Mouse (Mus musculus) brown adipose tissue, adult 24 weeks (tissue): ENCODE measurements around the gene Prr14. TPM values are rescaled to one million over a fixed set of nuclear protein-coding genes. Genes with fewer than 3 reads are reported as not detected.
A peak's percentile ranks its signal among the peaks of the same experiment; 100 is the strongest.

Experiments
- H3K27ac ChIP-seq: fragments of 200-500 bp; replicated peaks from 2 replicates; pipeline ENCODE4 v1.5.1; 2012; ENCODE audit warnings: low read depth, mild to moderate bottlenecking, low read length
- H3K4me1 ChIP-seq: fragments of 200-500 bp; 2 replicates; pipeline ENCODE4 v1.6.1; 2012; ENCODE audit warnings: low read length, mixed read lengths; ENCODE audit not compliant: control insufficient read depth, insufficient read depth, insufficient read length
- H3K4me3 ChIP-seq: fragments of 200-500 bp; 2 replicates; pipeline ENCODE4 v1.5.1; 2012; ENCODE audit warnings: low read depth, mild to moderate bottlenecking, low read length, moderate library complexity; ENCODE audit not compliant: insufficient read depth
- polyA plus RNA-seq: library from polyadenylated mRNA; stranded (reverse); fragments of >200 nt; gene quantifications from 2 replicates; pipeline ENCODE4 v1.2.4, GENCODE M21; 2012; ENCODE audit not compliant: missing spikeins, insufficient read depth, insufficient read length

Prr14 gene
- polyA plus RNA-seq, 1 experiment = 26.0 TPM

DNA sequence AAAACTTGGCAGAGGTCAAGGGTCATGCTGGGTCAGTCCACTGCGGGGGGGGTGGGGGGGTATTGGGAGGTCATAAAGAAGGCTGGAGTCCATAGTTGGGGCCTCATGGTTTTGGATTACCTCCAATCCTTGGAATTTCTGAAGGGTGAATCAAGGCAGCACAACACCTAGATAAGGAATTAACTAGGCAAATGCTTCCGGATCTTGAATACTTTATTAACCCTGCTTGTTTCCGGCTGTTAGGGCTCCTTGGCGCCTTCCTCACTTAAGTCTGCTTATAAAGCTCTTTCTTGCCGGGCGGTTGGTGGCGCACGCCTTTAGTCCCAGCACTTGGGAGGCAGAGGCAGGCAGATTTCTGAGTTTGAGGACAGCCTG lies 53.6 kb downstream of the Prr14 start:
- H3K27ac ChIP-seq = peak overlapping the region; percentile 65
- peaks cover 6% of the 10 kb centered on the region for H3K4me1 ChIP-seq
- H3K4me3 ChIP-seq = peak overlapping the region; percentile 51

DNA sequence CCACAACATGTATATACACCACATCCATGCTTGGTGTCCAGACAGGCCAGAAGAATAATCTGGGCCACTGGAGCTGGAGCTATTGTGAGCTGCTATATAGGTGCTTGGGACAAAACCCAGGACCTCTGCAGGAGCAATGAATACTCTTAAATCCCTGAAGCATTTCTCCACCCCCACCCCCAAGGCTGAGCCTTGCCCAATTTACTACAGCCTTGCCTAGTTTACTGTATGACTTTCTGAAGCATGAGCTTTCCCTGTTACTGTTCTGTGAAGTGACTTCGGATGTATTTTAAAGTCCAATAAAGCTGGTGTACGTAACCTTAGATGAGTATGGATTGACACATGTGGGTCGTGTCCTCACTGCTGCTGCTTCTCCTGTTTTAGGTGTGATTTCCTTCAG lies 54.4 kb downstream of the Prr14 start:
- peak overlapping the region; percentile 65; the same call in 1 of the 2 replicates for H3K27ac ChIP-seq
- peak overlapping the region; percentile 51 for H3K4me3 ChIP-seq
- H3K4me1 ChIP-seq = peaks cover 6% of the 10 kb centered on the region

DNA sequence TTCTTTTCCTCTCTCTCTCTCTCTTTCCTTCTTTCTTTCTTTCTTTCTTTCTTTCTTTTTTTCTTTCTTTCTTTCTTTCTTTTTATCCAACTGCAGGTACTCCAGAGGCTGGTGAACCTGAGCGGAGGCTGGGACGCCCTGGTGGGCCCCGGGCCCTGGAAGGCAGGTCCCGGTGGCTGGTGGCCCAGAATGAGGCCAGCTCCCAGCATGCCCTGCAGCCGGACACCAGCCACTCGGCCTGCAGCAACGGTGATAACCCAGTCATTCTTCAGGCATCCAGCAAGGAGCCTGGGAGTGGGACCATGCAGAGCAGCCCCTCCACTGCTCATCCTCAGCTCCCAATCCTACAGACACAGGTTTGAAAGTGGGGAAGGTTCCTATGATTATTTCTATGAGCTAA lies 56.4 kb downstream of the Prr14 start:
- peaks cover 6% of the 10 kb centered on the region for H3K4me1 ChIP-seq
- no peak overlapping the region for H3K27ac ChIP-seq
- H3K4me3 ChIP-seq = no peak overlapping the region

DNA sequence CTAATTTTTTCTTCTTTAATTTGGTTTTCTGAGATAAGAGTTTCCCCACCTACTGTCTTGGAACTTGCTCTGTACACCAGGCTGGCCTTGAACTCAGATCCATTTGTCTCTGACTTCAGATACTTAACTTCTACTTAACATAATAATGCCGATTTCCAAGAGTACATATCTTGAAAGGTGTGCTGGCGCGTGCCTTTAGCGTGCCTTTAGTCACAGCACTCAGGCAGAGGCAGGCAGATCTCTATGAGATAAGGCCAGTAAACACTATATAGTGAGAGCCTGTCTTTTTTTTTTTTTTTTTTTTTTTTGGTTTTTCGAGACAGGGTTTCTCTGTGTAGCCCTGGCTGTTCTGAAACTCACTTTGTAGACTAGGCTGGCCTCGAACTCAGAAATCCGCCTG lies 56.9 kb downstream of the Prr14 start:
- peaks cover 6% of the 10 kb centered on the region for H3K4me1 ChIP-seq
- H3K4me3 ChIP-seq = no peak overlapping the region
- H3K27ac ChIP-seq = no peak overlapping the region

DNA sequence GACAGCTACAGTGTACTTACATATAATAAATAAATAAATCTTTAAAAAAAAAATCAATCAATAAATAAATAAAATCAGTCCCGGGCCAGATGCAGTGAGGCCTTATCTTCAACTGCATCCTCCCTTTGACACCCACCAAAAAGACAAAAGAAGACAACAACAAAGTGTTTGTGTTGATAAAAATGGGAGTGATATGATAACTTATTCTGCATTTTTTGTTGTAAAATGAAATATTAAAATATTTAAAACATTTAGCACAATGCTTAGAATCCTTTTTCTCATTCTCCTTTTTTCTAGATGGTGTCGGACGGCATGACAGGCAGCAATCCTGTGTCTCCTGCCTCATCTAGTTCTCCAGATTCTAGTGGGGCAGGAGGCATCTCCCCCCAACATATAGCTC lies 59.9 kb downstream of the Prr14 start, which contains the start of gene Gm42715:
Gene Gm42715, plus strand, starts transcription at position 301 of the 400 bp plus-strand sequence.
- H3K4me3 ChIP-seq = no peak within 1 kb of the TSS
- H3K4me1 ChIP-seq = no peaks in the 10 kb centered on the region
- H3K27ac ChIP-seq = no peak within 1 kb of the TSS

Other genes starting within 250 kb of the Prr14 start
- 3.3 and 3.4 TPM in 2 replicates for gene Zfp553, start 226.6 kb upstream of the Prr14 start, polyA plus RNA-seq
- 10.9 and 19.3 TPM in 2 replicates for gene Sept1, start 226.5 kb upstream of the Prr14 start, polyA plus RNA-seq
- gene Zfp771, start 215.3 kb upstream of the Prr14 start, polyA plus RNA-seq = 7.1 and 14.4 TPM in 2 replicates
- gene Dctpp1, start 198.9 kb upstream of the Prr14 start, polyA plus RNA-seq = 38.1 and 41.3 TPM in 2 replicates
- 125 and 144 TPM in 2 replicates for gene Sephs2, start 185.6 kb upstream of the Prr14 start, polyA plus RNA-seq
- gene Itgal, start 163.4 kb upstream of the Prr14 start, polyA plus RNA-seq = 1.1 and 2.3 TPM in 2 replicates
- gene Zfp768, start 114.0 kb upstream of the Prr14 start, polyA plus RNA-seq = 26.6 and 27.5 TPM in 2 replicates
- gene Zfp747, start 83.6 kb upstream of the Prr14 start, polyA plus RNA-seq = 1.5 and 1.8 TPM in 2 replicates
- gene 9130019O22Rik, start 72.4 kb upstream of the Prr14 start, polyA plus RNA-seq = 1.0 and 1.4 TPM in 2 replicates
- gene E430018J23Rik, start 66.0 kb upstream of the Prr14 start, polyA plus RNA-seq = 3.4 and 3.6 TPM in 2 replicates
- gene Zfp764, start 52.8 kb upstream of the Prr14 start, polyA plus RNA-seq = 1.6 and 2.6 TPM in 2 replicates
- 4.1 and 6.6 TPM in 2 replicates for gene Zfp688, start 37.5 kb upstream of the Prr14 start, polyA plus RNA-seq
- 0.40 and 1.3 TPM in 2 replicates for gene Zfp689, start 10.5 kb upstream of the Prr14 start, polyA plus RNA-seq
- 16.5 and 18.2 TPM in 2 replicates for gene Fbrs, start 19.6 kb downstream of the Prr14 start, polyA plus RNA-seq
- gene Srcap, start 52.4 kb downstream of the Prr14 start, polyA plus RNA-seq = 21.6 and 24.7 TPM in 2 replicates
- gene Gm42715, start 60.0 kb downstream of the Prr14 start, polyA plus RNA-seq = 0.28 and 3.4 TPM in 2 replicates
- gene Tmem265, start 101.8 kb downstream of the Prr14 start, polyA plus RNA-seq = 2.0 TPM in 1 of 2 replicates, not detected in the other
- 15.9 and 17.1 TPM in 2 replicates for gene Phkg2, start 113.7 kb downstream of the Prr14 start, polyA plus RNA-seq
- gene Ccdc189, start 129.0 kb downstream of the Prr14 start, polyA plus RNA-seq = 4.5 and 6.0 TPM in 2 replicates
- gene Rnf40, start 129.2 kb downstream of the Prr14 start, polyA plus RNA-seq = 14.7 and 19.4 TPM in 2 replicates
- gene Zfp629, start 156.2 kb downstream of the Prr14 start, polyA plus RNA-seq = 6.6 and 7.5 TPM in 2 replicates
- gene Bcl7c, start 249.3 kb downstream of the Prr14 start, polyA plus RNA-seq = 15.7 and 17.4 TPM in 2 replicates